Mouse (Mus musculus): Measurements from ENCODE around the gene Commd1. TPM values are rescaled to one million over a fixed set of nuclear protein-coding genes. Genes with fewer than 3 reads are reported as not detected.

The Commd1 gene
- polyA plus RNA-seq, 1 experiment from 2014 or later, result 243 TPM

Other genes with a start within 250 kb of the Commd1 start
- 2.3 and 5.5 TPM in 2 replicates for gene B3gnt2, start 121.4 kb downstream of the Commd1 start, polyA plus RNA-seq (2015; fragmentation: Nextera tagmentation; extraction: Ambion mirVana)
- 9.5 and 9.7 TPM in 2 replicates for gene Zrsr1, start 10.4 kb downstream of the Commd1 start, polyA plus RNA-seq (2015; fragmentation: Nextera tagmentation; extraction: Ambion mirVana)
- gene Gm28048, start 292 bp downstream of the Commd1 start, polyA plus RNA-seq (2015; fragmentation: Nextera tagmentation; extraction: Ambion mirVana), result 4.3 and 8.4 TPM in 2 replicates
- 261 and 275 TPM in 2 replicates for gene Cct4, start 8.1 kb upstream of the Commd1 start, polyA plus RNA-seq (2015; fragmentation: Nextera tagmentation; extraction: Ambion mirVana)
- 3.2 and 5.3 TPM in 2 replicates for gene Fam161a, start 25.1 kb upstream of the Commd1 start, polyA plus RNA-seq (2015; fragmentation: Nextera tagmentation; extraction: Ambion mirVana)

Data from neural tube, embryonic 15.5 days (tissue).